Mouse (Mus musculus) forebrain, embryonic 16.5 days (tissue): ENCODE results near the gene Gpr83. TPM values are rescaled to one million over a fixed set of nuclear protein-coding genes. Genes with fewer than 3 reads are reported as not detected.
A peak's percentile ranks its signal among the peaks of the same experiment; 100 is the strongest.

Source experiments
- ATAC-seq: fragments of 200-750 bp; cut with Nextera tagmentation; 2 replicates; pipeline ENCODE4 v1.8.0; 2017; ENCODE audit warnings: mild to moderate bottlenecking, moderate library complexity
- H3K27ac ChIP-seq: fragments of 300-500 bp; sonication (generic); 2 replicates; pipeline ENCODE4 v1.5.1; 2014; ENCODE audit warnings: low read length, control low read depth
- H3K27me3 ChIP-seq: fragments of 300-500 bp; sonication (generic); replicated peaks from 2 replicates; pipeline ENCODE4 v1.6.1; 2014; ENCODE audit warnings: low read length; ENCODE audit not compliant: control insufficient read depth, insufficient read depth
- H3K36me3 ChIP-seq: fragments of 300-500 bp; sonication (generic); 2 replicates; pipeline ENCODE4 v1.6.1; 2014; ENCODE audit not compliant: control insufficient read depth, insufficient read depth
- H3K4me1 ChIP-seq: fragments of 300-500 bp; sonication (generic); replicated peaks from 2 replicates; pipeline ENCODE4 v1.6.1; 2014; ENCODE audit warnings: low read length; ENCODE audit not compliant: control insufficient read depth, insufficient read depth
- H3K4me2 ChIP-seq: fragments of 300-500 bp; sonication (generic); 2 replicates; pipeline ENCODE4 v1.6.1; 2014; ENCODE audit warnings: mild to moderate bottlenecking, low read length, control low read depth
- H3K4me3 ChIP-seq: fragments of 300-500 bp; sonication (generic); replicated peaks from 2 replicates; pipeline ENCODE4 v1.5.1; 2014; ENCODE audit warnings: mild to moderate bottlenecking, low read length, control low read depth
- H3K9ac ChIP-seq: fragments of 300-500 bp; sonication (generic); replicated peaks from 2 replicates; pipeline ENCODE4 v1.6.1; 2014; ENCODE audit warnings: low read depth, low read length, control low read depth
- H3K9me3 ChIP-seq: fragments of 300-500 bp; sonication (generic); 2 replicates; pipeline ENCODE4 v1.6.1; 2016; ENCODE audit warnings: low read length; ENCODE audit not compliant: control insufficient read depth
- WGBS: fragments of 180-500 bp; shearing (Covaris S2); extraction: QIAGEN DNeasy Blood & Tissue Kit; methylation state at CpG from one replicate; pipeline ENCODE4 v1.1.7; 2014; 5-methylcytosine and 5-hydroxymethylcytosine counted together
- polyA plus RNA-seq: library from polyadenylated mRNA; unstranded; fragments of >200 nt; fragmentation: Nextera tagmentation; extraction: Ambion mirVana; gene quantifications from 2 replicates; pipeline ENCODE4 v1.2.1, GENCODE M21; 2015

Gpr83 gene
- polyA plus RNA-seq, 1 experiment from 2014 or later: 2.0 TPM

DNA sequence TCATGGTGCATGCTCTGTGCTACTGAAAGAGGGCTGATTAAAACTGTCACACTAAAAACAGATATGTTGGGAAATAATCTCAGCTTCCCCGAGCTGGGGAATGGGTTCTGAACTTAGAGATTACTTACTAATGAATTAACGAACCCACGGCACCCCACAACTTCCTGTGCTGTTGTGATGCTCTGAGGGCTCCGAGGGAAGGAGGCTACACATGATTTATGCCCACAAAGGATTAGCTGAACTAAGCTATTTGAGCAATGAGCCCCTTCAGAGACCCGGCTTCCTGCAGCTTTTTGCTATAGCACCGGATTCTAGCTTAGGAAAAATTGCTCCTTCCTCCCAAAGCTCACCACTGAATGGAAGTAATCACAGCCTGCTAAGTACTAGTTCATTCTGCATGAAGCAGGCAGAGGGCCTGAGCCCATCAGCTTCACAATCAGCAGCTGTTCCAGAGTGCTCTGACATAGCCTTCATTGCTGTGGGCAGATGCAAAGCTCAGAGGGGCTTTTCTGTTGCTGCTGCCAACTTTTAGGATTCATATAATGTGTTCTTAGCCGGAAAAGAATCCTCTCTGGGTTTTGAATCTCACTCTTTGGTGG lies 35.3 kb downstream of the Gpr83 start:
- 48% methylated on average over 7 of the region's 7 CpGs for WGBS
- Histone ChIP-seq H3K4me1 (peaks cover 4% of the 10 kb centered on the region; the same call in 1 of the 2 replicates), H3K36me3 (no peaks in the 10 kb centered on the region), H3K27ac (no peak overlapping the region), H3K9ac (no peak overlapping the region), H3K27me3 (no peaks in the 10 kb centered on the region), H3K9me3 (no peaks in the 10 kb centered on the region), H3K4me2 (no peak overlapping the region), H3K4me3 (no peak overlapping the region)
- ATAC-seq: peak; percentile 63

DNA sequence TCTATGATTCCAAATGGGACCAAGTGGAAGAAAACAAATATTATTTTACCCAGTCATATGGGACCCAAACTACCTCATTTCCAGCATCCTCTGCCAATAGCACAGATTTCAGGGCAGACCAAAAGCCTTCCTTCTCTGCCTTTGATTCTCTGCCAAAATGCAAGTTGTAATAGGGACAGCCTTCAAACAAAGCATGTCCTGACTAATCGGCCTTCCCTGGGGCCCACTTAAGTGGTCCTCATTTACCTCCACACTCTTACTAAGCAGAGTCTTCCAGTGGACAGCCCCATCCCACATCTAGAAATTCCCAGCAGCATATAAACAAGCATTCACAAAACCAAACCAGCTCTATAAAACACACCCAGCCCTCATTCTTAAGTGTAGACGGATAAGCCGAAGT lies 37.1 kb downstream of the Gpr83 start:
- H3K4me1 ChIP-seq: no peaks in the 10 kb centered on the region
- H3K4me3 ChIP-seq: no peak overlapping the region
- H3K4me2 ChIP-seq: no peak overlapping the region
- no peaks in the 10 kb centered on the region for H3K27me3 ChIP-seq
- no peaks in the 10 kb centered on the region for H3K36me3 ChIP-seq
- H3K27ac ChIP-seq: no peak overlapping the region
- H3K9me3 ChIP-seq: no peaks in the 10 kb centered on the region
- H3K9ac ChIP-seq: no peak overlapping the region
- no peak for ATAC-seq
- 46% methylated on average over 3 of the region's 3 CpGs for WGBS

DNA sequence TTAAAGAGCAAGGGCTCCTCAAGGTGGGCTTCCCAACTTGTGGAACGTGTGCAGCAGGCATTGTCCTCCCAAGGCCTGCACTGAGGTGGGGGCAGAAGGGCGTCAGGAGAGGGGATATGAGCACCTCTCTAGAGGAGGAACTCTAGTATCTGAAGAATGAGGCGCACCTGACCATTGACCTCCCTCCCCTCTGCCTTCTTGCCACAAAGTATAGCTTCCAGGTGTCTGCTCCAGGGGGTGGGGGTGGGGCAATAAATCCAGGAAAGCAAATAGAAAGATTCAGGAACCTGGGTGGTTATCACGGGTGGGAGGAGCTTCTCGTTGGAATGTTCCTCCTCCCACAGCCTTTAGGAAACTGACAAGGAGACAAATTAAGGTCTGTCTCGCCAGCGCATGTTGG lies 41.7 kb downstream of the Gpr83 start:
- peaks cover 3% of the 10 kb centered on the region; the same call in 1 of the 2 replicates for H3K4me1 ChIP-seq
- 88% methylated on average over 7 of the region's 7 CpGs for WGBS
- H3K27me3 ChIP-seq: no peaks in the 10 kb centered on the region
- H3K27ac ChIP-seq: no peak overlapping the region
- no peak for ATAC-seq
- no peaks in the 10 kb centered on the region for H3K9me3 ChIP-seq
- H3K4me3 ChIP-seq: no peak overlapping the region
- no peaks in the 10 kb centered on the region for H3K36me3 ChIP-seq
- H3K9ac ChIP-seq: no peak overlapping the region
- no peak overlapping the region for H3K4me2 ChIP-seq

- Histone ChIP-seq H3K9me3 (no peaks in the 10 kb centered on the region), H3K4me1 (peaks cover 3% of the 10 kb centered on the region; the same call in 1 of the 2 replicates), H3K4me2 (no peak overlapping the region), H3K36me3 (no peaks in the 10 kb centered on the region), H3K27me3 (no peaks in the 10 kb centered on the region), H3K9ac (no peak overlapping the region), H3K27ac (no peak overlapping the region), H3K4me3 (no peak overlapping the region)
- 100% methylated on average over 2 of the region's 2 CpGs for WGBS
- no peak for ATAC-seq
Measured at GRCm38 (mm10) chr9:14902416-14902815, 42.4 kb downstream of the Gpr83 start.

- H3K9me3 ChIP-seq: no peaks in the 10 kb centered on the region
- WGBS: 94% methylated on average over 3 of the region's 3 CpGs
- no peak overlapping the region for H3K9ac ChIP-seq
- ATAC-seq: no peak
- peaks cover 3% of the 10 kb centered on the region; the same call in 1 of the 2 replicates for H3K4me1 ChIP-seq
- no peaks in the 10 kb centered on the region for H3K36me3 ChIP-seq
- no peak overlapping the region for H3K27ac ChIP-seq
- no peaks in the 10 kb centered on the region for H3K27me3 ChIP-seq
- H3K4me3 ChIP-seq: no peak overlapping the region
- no peak overlapping the region for H3K4me2 ChIP-seq
Measured at GRCm38 (mm10) chr9:14903006-14903405, 43.0 kb downstream of the Gpr83 start.

- Histone ChIP-seq H3K36me3 (no peaks in the 10 kb centered on the region), H3K27ac (no peak within 1 kb of the TSS), H3K9ac (no peak within 1 kb of the TSS), H3K27me3 (no peaks in the 10 kb centered on the region), H3K4me1 (peaks cover 3% of the 10 kb centered on the region; the same call in 1 of the 2 replicates), H3K4me3 (no peak within 1 kb of the TSS), H3K9me3 (no peaks in the 10 kb centered on the region), H3K4me2 (no peak within 1 kb of the TSS)
- ATAC-seq: no peak
- 42% methylated on average over 11 of the region's 11 CpGs for WGBS
Measured at GRCm38 (mm10) chr9:14903581-14904378, 43.8 kb downstream of the Gpr83 start, which contains the start of gene Izumo1r. Gene Izumo1r, minus strand, starts transcription at chr9:14903949.

GRCm38 (mm10) chr9:14904741-14905475 lies 44.9 kb downstream of the Gpr83 start:
- ATAC-seq: 0 out of 2 replicates have a peak, but pooled peaks have one; percentile 41
- Histone ChIP-seq H3K27ac (no peak overlapping the region), H3K4me3 (no peak overlapping the region)

DNA sequence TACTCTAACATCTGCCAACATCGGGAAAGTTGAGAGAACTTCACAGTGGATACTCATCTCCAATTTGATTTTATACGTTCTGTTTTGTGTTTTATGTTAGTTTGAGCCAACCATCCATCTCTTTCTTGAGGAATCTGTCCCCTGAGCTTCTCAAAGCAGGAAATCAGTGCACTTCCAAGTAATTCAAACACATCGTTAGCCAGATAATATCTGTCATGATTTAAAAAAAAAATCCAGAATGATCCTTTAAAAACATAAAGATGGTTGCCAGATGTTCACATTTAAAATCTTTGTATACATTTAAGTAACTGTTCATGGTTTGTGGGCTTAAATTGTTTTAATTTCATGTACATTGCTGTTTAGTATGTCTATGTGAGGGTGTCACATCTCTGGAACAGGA lies 45.9 kb downstream of the Gpr83 start:
- no peaks in the 10 kb centered on the region for H3K36me3 ChIP-seq
- H3K27me3 ChIP-seq: no peaks in the 10 kb centered on the region
- WGBS: 77% methylated on average over 3 of the region's 3 CpGs
- peaks cover 3% of the 10 kb centered on the region; the same call in 1 of the 2 replicates for H3K4me1 ChIP-seq
- no peaks in the 10 kb centered on the region for H3K9me3 ChIP-seq
- H3K9ac ChIP-seq: no peak overlapping the region
- ATAC-seq: no peak
- no peak overlapping the region for H3K27ac ChIP-seq
- no peak overlapping the region for H3K4me2 ChIP-seq
- no peak overlapping the region for H3K4me3 ChIP-seq

More at GRCm38 (mm10) chr9:14904741-14905475, 44.9 kb downstream of the Gpr83 start:
- Histone ChIP-seq H3K27me3 (no peaks in the 10 kb centered on the region), H3K4me1 (peaks cover 3% of the 10 kb centered on the region; the same call in 1 of the 2 replicates), H3K9me3 (no peaks in the 10 kb centered on the region), H3K4me2 (no peak overlapping the region), H3K9ac (no peak overlapping the region), H3K36me3 (no peaks in the 10 kb centered on the region)
- WGBS: 52% methylated on average over 9 of the region's 9 CpGs

DNA sequence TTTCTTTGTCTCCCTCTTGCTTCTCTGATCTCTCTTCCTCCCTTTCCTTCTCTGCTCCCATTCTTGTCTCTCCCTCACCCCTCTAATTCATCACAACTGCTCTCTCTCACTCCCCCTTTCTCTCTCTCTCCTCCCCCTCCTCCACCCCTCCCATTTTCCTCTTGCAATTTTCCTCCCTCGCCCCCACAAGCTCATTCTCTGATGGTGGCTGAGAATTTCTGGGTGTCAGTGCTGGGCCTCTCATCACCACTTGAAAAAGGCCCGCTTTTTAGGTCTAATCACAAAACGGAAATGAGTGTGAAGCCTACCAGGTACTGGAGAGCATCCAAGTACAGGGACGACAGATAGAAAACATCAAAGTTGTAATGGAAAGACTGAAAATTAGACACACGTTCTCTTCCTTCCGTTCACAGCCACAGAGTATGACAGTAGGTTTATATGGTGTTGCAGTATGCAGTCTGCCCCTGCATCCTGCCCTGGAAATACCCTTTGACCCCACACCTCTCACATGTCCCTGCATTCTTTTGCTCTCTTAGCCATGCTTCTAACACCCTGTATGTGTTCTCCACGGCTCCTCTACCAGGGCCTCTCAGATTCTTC lies 47.9 kb downstream of the Gpr83 start:
- H3K9ac ChIP-seq: no peak overlapping the region

More for the DNA sequence above, 47.9 kb downstream of the Gpr83 start:
- 64% methylated on average over 7 of the region's 7 CpGs for WGBS
- H3K4me2 ChIP-seq: no peak overlapping the region
- peaks cover 3% of the 10 kb centered on the region; the same call in 1 of the 2 replicates for H3K4me1 ChIP-seq
- ATAC-seq: no peak
- H3K27ac ChIP-seq: no peak overlapping the region
- H3K27me3 ChIP-seq: no peaks in the 10 kb centered on the region
- H3K4me3 ChIP-seq: no peak overlapping the region
- H3K9me3 ChIP-seq: no peaks in the 10 kb centered on the region
- no peaks in the 10 kb centered on the region for H3K36me3 ChIP-seq
